Mouse (Mus musculus) kidney, embryonic 14.5 days (tissue): ENCODE data around the gene Hcn2. TPM values are rescaled to one million over a fixed set of nuclear protein-coding genes. Genes with fewer than 3 reads are reported as not detected.

Source experiments
- polyA plus RNA-seq: library from polyadenylated mRNA; unstranded; fragments of >200 nt; fragmentation: Nextera tagmentation; extraction: Ambion mirVana; gene quantifications from 2 replicates; pipeline ENCODE4 v1.2.1, GENCODE M21; 2014

The Hcn2 gene
- polyA plus RNA-seq, 1 experiment from 2014 or later: 0.11 TPM

Other genes with a start within 250 kb of the Hcn2 start
- not detected in 2 replicates for gene Vmn2r83, start 247.9 kb upstream of the Hcn2 start, polyA plus RNA-seq
- 34.9 and 43.3 TPM in 2 replicates for gene Plpp2, start 182.8 kb upstream of the Hcn2 start, polyA plus RNA-seq
- gene Mier2, start 161.4 kb upstream of the Hcn2 start, polyA plus RNA-seq: 44.2 and 47.4 TPM in 2 replicates
- not detected in 2 replicates for gene Theg, start 129.3 kb upstream of the Hcn2 start, polyA plus RNA-seq
- gene C2cd4c, start 102.6 kb upstream of the Hcn2 start, polyA plus RNA-seq: not detected in 2 replicates
- gene Shc2, start 78.7 kb upstream of the Hcn2 start, polyA plus RNA-seq: 6.9 and 8.5 TPM in 2 replicates
- not detected in 2 replicates for gene Odf3l2, start 70.9 kb upstream of the Hcn2 start, polyA plus RNA-seq
- 2.6 and 3.6 TPM in 2 replicates for gene Madcam1, start 52.1 kb upstream of the Hcn2 start, polyA plus RNA-seq
- gene Tpgs1, start 47.3 kb upstream of the Hcn2 start, polyA plus RNA-seq: 85.7 and 90.9 TPM in 2 replicates
- gene Cdc34, start 34.4 kb upstream of the Hcn2 start, polyA plus RNA-seq: 105 and 108 TPM in 2 replicates
- 0.54 and 0.61 TPM in 2 replicates for gene Gzmm, start 27.6 kb upstream of the Hcn2 start, polyA plus RNA-seq
- 847 and 943 TPM in 2 replicates for gene Bsg, start 12.1 kb upstream of the Hcn2 start, polyA plus RNA-seq
- gene Polrmt, start 29.9 kb downstream of the Hcn2 start, polyA plus RNA-seq: 33.2 and 38.9 TPM in 2 replicates
- 0.11 and 0.61 TPM in 2 replicates for gene Fgf22, start 38.4 kb downstream of the Hcn2 start, polyA plus RNA-seq
- 95.9 and 104 TPM in 2 replicates for gene Rnf126, start 50.3 kb downstream of the Hcn2 start, polyA plus RNA-seq
- 4.9 and 8.2 TPM in 2 replicates for gene Fstl3, start 60.6 kb downstream of the Hcn2 start, polyA plus RNA-seq
- not detected in 2 replicates for gene Prss57, start 74.3 kb downstream of the Hcn2 start, polyA plus RNA-seq
- 101 and 136 TPM in 2 replicates for gene Palm, start 76.9 kb downstream of the Hcn2 start, polyA plus RNA-seq
- gene Misp, start 104.4 kb downstream of the Hcn2 start, polyA plus RNA-seq: 4.1 and 9.0 TPM in 2 replicates
- gene Ptbp1, start 137.8 kb downstream of the Hcn2 start, polyA plus RNA-seq: 279 and 333 TPM in 2 replicates
- gene Prtn3, start 157.8 kb downstream of the Hcn2 start, polyA plus RNA-seq: 9.6 and 11.1 TPM in 2 replicates
- gene Plppr3, start 158.0 kb downstream of the Hcn2 start, polyA plus RNA-seq: 58.8 and 59.7 TPM in 2 replicates
- not detected in 2 replicates for gene Elane, start 169.6 kb downstream of the Hcn2 start, polyA plus RNA-seq
- not detected in 2 replicates for gene Cfd, start 174.2 kb downstream of the Hcn2 start, polyA plus RNA-seq
- gene Med16, start 192.3 kb downstream of the Hcn2 start, polyA plus RNA-seq: 48.0 and 61.2 TPM in 2 replicates
- gene Gm26602, start 194.2 kb downstream of the Hcn2 start, polyA plus RNA-seq: 4.6 and 10.8 TPM in 2 replicates
- gene Kiss1r, start 200.3 kb downstream of the Hcn2 start, polyA plus RNA-seq: 0.47 and 0.61 TPM in 2 replicates
- 102 and 137 TPM in 2 replicates for gene R3hdm4, start 204.6 kb downstream of the Hcn2 start, polyA plus RNA-seq
- 12.0 and 12.3 TPM in 2 replicates for gene Arid3a, start 210.4 kb downstream of the Hcn2 start, polyA plus RNA-seq
- 132 and 147 TPM in 2 replicates for gene Wdr18, start 243.5 kb downstream of the Hcn2 start, polyA plus RNA-seq